In genomic region chr16:22800026-22800848, GRCm38 (mm10) we compare ENCODE assay signal across 13 mouse cellular contexts. TPM values are rescaled to one million over a fixed set of nuclear protein-coding genes. Genes with fewer than 3 reads are reported as not detected.
A peak's percentile ranks its signal among the peaks of the same experiment; 100 is the strongest.
DNase-seq lines count a peak whose midpoint lies in the region; ATAC-seq and TF ChIP-seq lines count a peak whose summit lies in the region.
"Had no signal": no experiment of that assay in that cellular context is flagged by ENCODE, and none has a peak within 500 bp of the region (broad histone marks: within the 10 kb centered on the region; RNA-seq: fewer than 3 reads in every experiment).

No protein-coding gene starts in this region.

- peaks cover 17% of the 10 kb centered on the region for H3K4me1 ChIP-seq in embryonic facial prominence, embryonic 10.5 days
- H3K4me1 ChIP-seq in hindbrain, embryonic 13.5 days (replicated peaks) = peaks cover 17% of the 10 kb centered on the region
- no peaks in the 10 kb centered on the region; the same call in 1 of the 2 replicates for H3K4me1 ChIP-seq in neural tube, embryonic 11.5 days (ENCODE audit: control insufficient read depth, insufficient read depth, low read length)
- H3K4me1 ChIP-seq: heart, embryonic 10.5 days; liver, embryonic 15.5 days had no signal

- POLR2A ChIA-PET in Patski (lab: Charles Lee) = interaction anchor here (0.6 kb wide), 2 partner anchors 103 to 157 kb away, joined by 4 to 6 read pairs; no protein-coding TSS in a partner anchor

- H3K9ac ChIP-seq in hindbrain, embryonic 13.5 days = no peak overlapping the region
- H3K9ac ChIP-seq in neural tube, embryonic 11.5 days (ENCODE audit: low read length) = no peak overlapping the region
- H3K9ac ChIP-seq: liver, embryonic 15.5 days had no signal

- no peak overlapping the region for H3K4me3 ChIP-seq in embryonic facial prominence, embryonic 10.5 days
- H3K4me3 ChIP-seq in hindbrain, embryonic 13.5 days = no peak overlapping the region
- no peak overlapping the region for H3K4me3 ChIP-seq in neural tube, embryonic 11.5 days (ENCODE audit: low read depth, low read length)
- H3K4me3 ChIP-seq: heart, embryonic 10.5 days; liver, embryonic 15.5 days had no signal

- no peaks in the 10 kb centered on the region for H3K27me3 ChIP-seq in Patski
- H3K27me3 ChIP-seq in embryonic facial prominence, embryonic 10.5 days (replicated peaks; ENCODE audit: low read depth, poor library complexity, severe bottlenecking) = peaks cover 40% of the 10 kb centered on the region
- peaks cover 97% of the 10 kb centered on the region for H3K27me3 ChIP-seq in hindbrain, embryonic 13.5 days
- H3K27me3 ChIP-seq in neural tube, embryonic 11.5 days (ENCODE audit: control insufficient read depth, insufficient read depth, low read length) = peaks cover 35% of the 10 kb centered on the region

- WGBS in embryonic facial prominence, embryonic 10.5 days = 32% methylated on average over 6 of the region's 6 CpGs
- 9% methylated on average over 6 of the region's 6 CpGs for WGBS in hindbrain, embryonic 13.5 days
- 28% methylated on average over 6 of the region's 6 CpGs for WGBS in neural tube, embryonic 11.5 days

- H3K27ac ChIP-seq in embryonic facial prominence, embryonic 10.5 days (replicated peaks) = peak overlapping the region; percentile 57
- no peak overlapping the region for H3K27ac ChIP-seq in hindbrain, embryonic 13.5 days
- no peak overlapping the region for H3K27ac ChIP-seq in neural tube, embryonic 11.5 days (ENCODE audit: low read depth, low read length)
- H3K27ac ChIP-seq: heart, embryonic 10.5 days; liver, embryonic 15.5 days had no signal

- TF ChIP-seq CTCF in Patski (IDR thresholded peaks at IDR 0.05) = no peak

- CTCF ChIA-PET in Patski (lab: Charles Lee) = interaction anchor here (1.0 to 1.4 kb wide), 4 partner anchors 18 to 236 kb away, joined by 3 to 6 read pairs (median 4); no protein-coding TSS in a partner anchor

- DNase-seq in Patski (ENCODE audit: low read depth, low spot score) = peak; percentile 86
- DNase-seq in embryonic facial prominence, embryonic 10.5 days (ENCODE audit: low spot score) = peak; percentile 43
- peak; percentile 71 for DNase-seq in neural tube, embryonic 11.5 days (ENCODE audit: low spot score)
- no peak for DNase-seq in adrenal gland, postnatal 4 days (ENCODE audit: low spot score in 2 of 2)
- no peak for DNase-seq in adrenal gland, postnatal 36 days
- no peak for DNase-seq in spleen, adult 12 weeks (ENCODE audit: low spot score)
- DNase-seq: adrenal gland, postnatal 14 days; thymus, postnatal 14 days had no signal

- ATAC-seq in Patski = peak; percentile 67
- peak; percentile 85 for ATAC-seq in hindbrain, embryonic 13.5 days (ENCODE audit: low FRiP score)
- peak; percentile 84 for ATAC-seq in neural tube, embryonic 11.5 days (ENCODE audit: insufficient read depth, low FRiP score, low TSS enrichment)

- in situ Hi-C loops in Patski (cut with MboI; ENCODE audit: low pct_unique_long_range_greater_than_20kb) = loop anchor here (5.0 to 10.0 kb wide), 4 partner anchors 103 to 485 kb away; no protein-coding TSS in a partner anchor

- no peaks in the 10 kb centered on the region for H3K9me3 ChIP-seq in embryonic facial prominence, embryonic 10.5 days
- H3K9me3 ChIP-seq in hindbrain, embryonic 13.5 days = no peaks in the 10 kb centered on the region
- no peaks in the 10 kb centered on the region for H3K9me3 ChIP-seq in neural tube, embryonic 11.5 days (ENCODE audit: control insufficient read depth, low read length)
- H3K9me3 ChIP-seq: heart, embryonic 10.5 days; liver, embryonic 15.5 days had no signal

- no peaks in the 10 kb centered on the region for H3K36me3 ChIP-seq in embryonic facial prominence, embryonic 10.5 days (replicated peaks)
- no peaks in the 10 kb centered on the region for H3K36me3 ChIP-seq in hindbrain, embryonic 13.5 days
- H3K36me3 ChIP-seq in neural tube, embryonic 11.5 days (ENCODE audit: control insufficient read depth, insufficient read depth, low read length) = no peaks in the 10 kb centered on the region
- H3K36me3 ChIP-seq: heart, embryonic 10.5 days; liver, embryonic 15.5 days had no signal

- H3K4me2 ChIP-seq in hindbrain, embryonic 13.5 days = no peak overlapping the region
- H3K4me2 ChIP-seq in neural tube, embryonic 11.5 days (ENCODE audit: low read depth) = no peak overlapping the region; the same call in 1 of the 2 replicates
- H3K4me2 ChIP-seq: liver, embryonic 15.5 days had no signal

RNA-seq across cellular contexts. Expression of gene Crygs, which starts 11.1 kb away (rescaled TPM):
- 0.60 TPM for polyA plus RNA-seq in Patski (2021)
- polyA plus RNA-seq in embryonic facial prominence, embryonic 10.5 days (2016; fragmentation: Nextera tagmentation; extraction: Ambion mirVana) = 0.17 TPM in 1 of 2 replicates, not detected in the other
- polyA plus RNA-seq in hindbrain, embryonic 13.5 days (2015; fragmentation: Nextera tagmentation; extraction: Ambion mirVana) = not detected in 2 replicates
- not detected in 2 replicates for polyA plus RNA-seq in neural tube, embryonic 11.5 days (2014; fragmentation: Nextera tagmentation; extraction: Ambion mirVana)
- total RNA-seq in adrenal gland, postnatal 4 days (2021) = not detected
- not detected for total RNA-seq in adrenal gland, postnatal 36 days (2021)
- total RNA-seq: adrenal gland, postnatal 14 days; MEL had no signal
- polyA plus RNA-seq: intestine, embryonic 14.5 days had no signal

RNA-seq across cellular contexts. Expression of gene Tbccd1, which starts 57.2 kb away (rescaled TPM):
- 24.7 TPM for polyA plus RNA-seq in Patski (2021)
- polyA plus RNA-seq in embryonic facial prominence, embryonic 10.5 days (2016; fragmentation: Nextera tagmentation; extraction: Ambion mirVana) = 38.6 and 39.1 TPM in 2 replicates
- polyA plus RNA-seq in hindbrain, embryonic 13.5 days (2015; fragmentation: Nextera tagmentation; extraction: Ambion mirVana) = 23.5 and 24.0 TPM in 2 replicates
- polyA plus RNA-seq in neural tube, embryonic 11.5 days (2014; fragmentation: Nextera tagmentation; extraction: Ambion mirVana) = 32.7 and 35.2 TPM in 2 replicates
- 10 to 100 TPM; 21.4 to 23.4 TPM for total RNA-seq in adrenal gland, postnatal 4 days (2021)
- total RNA-seq in adrenal gland, postnatal 36 days (2021) = 10 to 100 TPM; 17.7 to 24.9 TPM

RNA-seq across cellular contexts. Expression of gene Dnajb11, which starts 57.4 kb away (rescaled TPM):
- polyA plus RNA-seq in Patski (2021) = 140 TPM
- polyA plus RNA-seq in embryonic facial prominence, embryonic 10.5 days (2016; fragmentation: Nextera tagmentation; extraction: Ambion mirVana) = 88.4 and 90.8 TPM in 2 replicates
- polyA plus RNA-seq in hindbrain, embryonic 13.5 days (2015; fragmentation: Nextera tagmentation; extraction: Ambion mirVana) = 98.9 and 101 TPM in 2 replicates
- polyA plus RNA-seq in neural tube, embryonic 11.5 days (2014; fragmentation: Nextera tagmentation; extraction: Ambion mirVana) = 117 TPM in 2 replicates
- 10 to 100 TPM; 73.3 to 75.8 TPM for total RNA-seq in adrenal gland, postnatal 4 days (2021)
- total RNA-seq in adrenal gland, postnatal 36 days (2021) = 10 to 100 TPM; 80.8 to 81.5 TPM

Comparison
In these comparisons a context has a peak if more than half of its experiments do, and no peak if none do; other contexts are left out.
1. DNase-seq: peak in Patski (single experiment), embryonic facial prominence, embryonic 10.5 days (single experiment) and neural tube, embryonic 11.5 days (single experiment); none in adrenal gland, postnatal 4 days (0 of 2), adrenal gland, postnatal 36 days (0 of 2) and spleen, adult 12 weeks (single experiment).
2. Peak in every context shown above with its lines, with median percentiles within 50 percentile points of each other: ATAC-seq.